Mouse (Mus musculus): ENCODE measurements around the gene Atf7ip.

- no peak for TF ChIP-seq POLR2A (IDR thresholded peaks at IDR 0.05; ENCODE audit: low read depth, low read length)
- no peak for TF ChIP-seq CTCF (conservative IDR thresholded peaks at IDR 0.05 in 1 of 2, IDR thresholded peaks at IDR 0.05 in 1 of 2; ENCODE audit: low read depth in 2 of 2, low read length in 2 of 2)
- no peak for TF ChIP-seq JUN (IDR thresholded peaks at IDR 0.05; ENCODE audit: insufficient read depth, low read depth, low read length)
- no peak for TF ChIP-seq EP300 (IDR thresholded peaks at IDR 0.05; ENCODE audit: low read length)
- TF ChIP-seq MAFK (IDR thresholded peaks at IDR 0.05; ENCODE audit: insufficient replicate concordance, low read length), result no peak
- no peak for TF ChIP-seq ZC3H11A (IDR thresholded peaks at IDR 0.05; ENCODE audit: low read depth, low read length)
Observed at GRCm38 (mm10) chr6:136546286-136546685, 40.3 kb downstream of the Atf7ip start.
